Mouse (Mus musculus): ENCODE measurements at regions not wholly inside any gene's neighbourhood (a gene's known extent, or its start where the extent isn't known, plus 50 kb on each side); places are given as distances from the start of the nearest gene placed in this dataset.

DNA sequence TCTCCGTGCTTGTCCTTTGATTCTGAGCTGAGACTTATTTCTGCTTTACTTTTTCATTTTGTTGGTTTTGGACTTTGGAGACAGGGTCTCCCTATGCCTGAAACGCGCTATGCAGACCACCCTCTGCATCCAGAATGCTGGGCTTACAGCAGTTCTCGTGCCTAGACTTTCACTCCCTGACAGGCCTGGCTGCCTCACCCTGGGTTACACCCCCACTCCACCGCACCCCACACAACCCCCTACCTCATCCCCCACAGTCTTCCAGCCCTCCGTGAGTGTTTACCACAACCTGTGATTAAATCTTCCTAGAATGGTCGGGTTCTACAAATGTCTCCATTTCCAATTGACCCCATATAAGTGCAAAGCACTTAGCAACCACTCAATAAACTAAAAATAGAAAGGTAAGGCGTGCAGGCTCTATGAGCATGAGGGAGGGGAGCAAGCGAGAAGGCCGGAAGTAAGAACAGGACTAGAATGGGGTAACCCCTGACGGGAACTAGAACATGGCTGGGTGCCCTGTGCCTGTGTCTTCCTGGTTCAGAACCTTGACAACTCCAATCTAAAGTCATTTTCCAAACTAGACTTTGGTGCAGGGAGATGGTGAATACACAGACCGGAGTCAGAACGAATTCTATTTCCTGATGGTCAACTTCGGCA, 131.2 kb upstream of the Lef1 start:
- DNase-seq (ENCODE audit: low spot score in 2 of 2), result no peak

DNA sequence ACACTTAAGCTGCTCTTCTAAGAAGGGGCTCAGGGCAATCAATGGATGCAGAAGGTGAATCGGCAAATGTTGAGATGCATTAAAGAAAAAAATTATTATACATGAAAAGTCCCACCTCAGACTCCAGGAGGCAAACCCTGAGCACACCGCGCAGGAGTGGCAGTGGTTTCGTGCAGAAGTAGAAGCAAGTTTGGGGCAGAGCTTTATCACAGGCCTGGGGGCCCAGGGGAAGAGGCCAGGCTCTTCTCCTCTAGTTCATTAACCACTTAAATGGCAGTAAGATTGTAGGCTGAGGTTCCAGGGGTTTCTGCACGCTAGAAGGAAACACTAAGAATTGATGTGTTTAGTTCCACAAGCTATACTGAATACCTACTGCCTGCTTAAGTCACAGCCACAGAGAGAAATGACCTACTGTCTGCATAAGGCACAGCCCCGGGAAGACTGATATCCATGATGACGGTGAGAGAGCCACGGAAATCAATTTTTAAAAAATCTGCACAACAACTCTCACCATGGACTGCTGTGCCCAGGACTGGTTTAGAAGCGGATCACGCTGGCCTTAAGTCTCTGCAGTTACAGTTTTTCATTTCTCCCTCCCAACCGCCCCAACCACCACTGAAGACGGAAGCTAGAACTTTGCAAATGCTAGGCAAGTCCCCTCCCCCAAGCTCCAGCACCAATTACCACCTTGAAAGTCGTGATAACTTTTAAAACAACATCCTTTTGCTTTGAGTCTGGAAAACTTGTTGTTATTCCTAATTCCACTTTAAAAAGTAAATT, 132.2 kb upstream of the Lef1 start:
- no peak for DNase-seq (ENCODE audit: low spot score in 2 of 2)

DNA sequence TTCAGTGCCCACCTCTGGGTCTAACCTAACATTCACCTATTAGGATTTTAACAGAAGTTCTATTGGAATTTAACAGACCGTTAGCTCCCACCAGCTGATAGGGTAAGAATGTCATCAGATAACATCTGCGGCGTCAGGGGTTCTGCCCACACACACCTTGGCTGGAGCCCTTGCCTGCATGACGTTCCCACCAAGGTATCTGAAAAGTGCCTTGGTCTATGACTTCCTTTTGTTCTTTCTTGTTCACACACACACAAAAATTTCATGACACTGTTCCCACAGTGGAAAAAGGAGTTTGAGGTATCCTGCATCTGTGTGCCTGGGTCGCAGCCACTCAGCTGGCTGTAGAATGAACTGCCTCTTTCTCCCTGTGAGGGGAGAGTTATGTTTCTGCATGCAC, 134.1 kb upstream of the Lef1 start:
- no peak for DNase-seq (ENCODE audit: low spot score in 2 of 2)

DNA sequence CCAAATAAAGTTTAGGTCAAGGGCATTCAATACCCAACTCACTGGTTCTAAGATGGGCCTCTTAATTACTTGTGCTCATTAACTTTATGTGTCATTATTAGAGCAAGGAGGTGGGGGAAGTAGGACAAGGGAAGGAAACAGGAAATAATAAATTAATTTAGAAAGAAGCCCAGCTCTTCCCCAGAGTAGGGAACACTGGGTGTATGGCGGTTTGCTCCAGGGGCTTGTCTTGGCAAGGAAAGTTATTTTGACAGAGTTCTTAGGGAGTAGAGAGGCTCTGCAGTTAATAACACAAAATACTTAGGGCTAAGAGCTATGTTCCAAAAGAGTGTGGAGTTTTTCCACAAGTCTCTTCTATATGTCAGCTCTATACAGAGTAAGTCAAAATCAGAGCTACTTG, 135.0 kb upstream of the Lef1 start:
- no peak for DNase-seq (ENCODE audit: low spot score in 2 of 2)

DNA sequence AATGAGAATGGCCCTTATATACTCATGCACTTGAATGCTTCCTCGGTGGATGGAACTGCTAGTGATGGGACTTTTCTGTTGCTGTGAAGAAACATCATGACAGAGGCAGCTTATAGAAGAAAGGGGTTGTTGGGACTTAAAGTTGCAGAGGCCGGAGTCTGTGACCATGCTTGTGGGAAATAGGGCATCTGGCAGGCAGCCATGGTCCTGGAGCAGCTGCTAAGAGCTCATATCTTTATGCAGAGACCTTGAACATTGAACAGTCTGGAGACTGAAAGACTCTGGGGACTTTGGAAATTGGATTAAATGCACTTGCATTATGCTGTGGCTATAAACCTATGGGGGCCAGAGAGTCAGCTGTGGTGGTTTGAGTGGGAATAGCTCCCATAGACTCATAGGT, 138.1 kb upstream of the Lef1 start:
- DNase-seq (ENCODE audit: low spot score in 2 of 2), result no peak

DNA sequence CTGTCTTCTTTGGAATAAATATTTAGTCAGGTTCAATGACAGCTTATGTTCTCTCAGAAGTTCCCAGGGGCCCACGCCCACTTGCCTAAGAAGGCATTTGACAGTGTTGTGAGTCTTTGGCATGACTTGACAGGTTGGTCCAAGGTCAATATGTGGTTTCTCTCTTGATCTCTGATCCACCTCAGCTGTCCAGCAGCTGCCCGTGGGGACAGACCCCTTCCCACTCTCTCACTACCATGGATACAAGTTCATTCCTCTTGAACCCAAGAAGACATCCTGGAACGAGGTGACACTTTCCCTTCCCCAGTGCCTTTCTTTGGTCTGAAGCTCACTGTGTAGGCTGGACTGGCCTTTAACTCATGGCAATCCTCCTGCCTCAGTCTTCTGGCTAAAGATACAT, 145.0 kb upstream of the Lef1 start:
- no peak for DNase-seq (ENCODE audit: low spot score in 2 of 2)

DNA sequence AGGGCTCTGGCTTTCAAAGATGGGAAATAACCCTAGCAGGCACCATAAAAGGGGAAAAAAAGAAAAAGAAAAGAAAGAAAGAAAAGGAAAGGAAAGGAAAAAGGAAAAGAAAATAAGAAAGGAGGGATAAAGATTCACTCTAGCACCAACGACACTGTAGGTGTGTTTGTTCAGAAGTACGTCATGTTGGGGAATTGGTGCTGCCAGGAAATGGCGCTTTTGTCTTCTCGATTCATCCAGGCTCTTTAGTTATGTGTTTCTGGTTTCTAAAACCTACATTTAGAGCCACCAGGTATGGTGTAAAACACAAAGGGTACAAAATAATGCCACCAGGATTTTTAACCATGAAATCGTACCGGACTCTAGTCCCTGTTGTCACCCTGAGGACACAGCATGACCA, 146.2 kb upstream of the Lef1 start:
- DNase-seq (ENCODE audit: low spot score in 2 of 2), result no peak

DNA sequence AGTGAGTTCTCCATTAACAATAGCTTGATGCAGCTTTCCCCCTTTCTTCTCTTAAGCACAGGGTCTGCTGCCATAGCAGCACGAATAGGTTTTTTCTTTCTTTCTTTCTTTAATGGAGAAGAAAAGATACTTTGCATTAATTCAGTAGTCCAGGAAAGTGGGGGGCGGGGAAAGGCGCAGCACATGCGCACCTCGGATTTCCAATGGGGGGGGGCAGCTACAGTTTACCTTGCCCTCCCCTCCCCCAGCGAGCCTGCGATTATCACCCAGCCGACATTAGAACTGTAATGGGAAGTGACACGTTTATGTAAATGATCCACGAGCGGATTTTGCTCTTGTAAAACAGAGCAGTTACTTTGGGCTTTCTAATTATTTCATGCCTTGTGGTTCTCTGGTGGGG, 146.6 kb upstream of the Lef1 start:
- no peak for DNase-seq (ENCODE audit: low spot score in 2 of 2)

DNA sequence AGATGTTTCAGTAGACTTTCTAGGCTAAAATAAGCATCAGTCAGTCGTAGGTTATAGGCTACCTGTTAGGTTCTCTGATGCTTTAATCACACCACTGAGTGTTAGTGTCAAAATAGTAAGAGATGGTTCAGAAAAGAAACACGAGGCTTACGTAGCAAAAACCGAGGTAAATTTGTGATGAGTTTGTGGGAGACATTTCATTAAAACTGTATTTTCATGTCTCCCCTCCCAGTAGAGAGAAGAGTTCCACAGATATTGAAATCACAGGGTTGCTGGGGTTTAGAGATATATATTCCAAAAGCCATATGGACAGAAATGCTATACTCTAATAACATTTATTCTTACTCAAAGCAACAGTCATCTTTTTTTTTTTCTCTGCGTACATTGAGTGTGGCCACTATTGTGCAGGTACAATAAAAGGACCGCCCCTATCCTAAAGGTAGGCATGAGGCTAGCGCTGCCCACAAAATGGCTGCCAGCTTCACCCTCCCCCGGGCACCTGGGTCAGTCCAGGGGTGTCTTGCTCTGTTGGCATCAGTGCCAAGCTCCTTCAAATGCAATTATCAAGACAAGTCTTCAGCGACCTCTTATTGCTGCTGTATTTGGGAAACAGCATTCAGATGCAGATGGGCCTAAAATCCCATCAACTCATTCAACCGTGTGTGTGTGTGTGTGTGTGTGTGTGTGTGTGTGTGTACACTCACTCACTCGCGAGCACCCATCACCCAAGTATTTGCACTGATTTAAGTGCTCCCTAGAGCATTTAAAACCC, 147.4 kb upstream of the Lef1 start:
- no peak for DNase-seq (ENCODE audit: low spot score in 2 of 2)

DNA sequence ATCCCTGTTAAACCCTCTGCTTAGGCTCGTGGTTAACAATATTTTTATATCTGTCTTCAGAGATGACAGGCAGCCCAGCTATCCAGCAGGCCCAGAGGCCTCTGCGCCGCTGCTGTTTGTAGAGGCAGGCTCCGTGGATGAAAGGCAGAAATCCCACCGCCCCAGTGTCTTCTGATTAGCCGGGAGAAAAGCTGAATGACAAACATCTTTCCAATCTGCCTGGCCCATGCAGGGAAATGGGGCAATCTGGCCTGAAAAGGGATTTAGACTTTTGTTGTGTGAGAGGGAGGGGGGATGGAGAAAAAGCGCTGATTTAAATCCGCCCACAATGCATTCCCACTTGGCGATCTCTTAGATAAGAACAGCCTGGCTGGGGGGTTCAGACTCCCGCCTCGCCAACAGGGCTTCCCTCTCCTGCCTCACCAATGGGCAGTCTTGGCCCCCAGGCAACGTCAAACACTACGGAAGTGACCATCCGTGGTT, 148.1 kb upstream of the Lef1 start:
- DNase-seq (ENCODE audit: low spot score in 2 of 2), result no peak

DNA sequence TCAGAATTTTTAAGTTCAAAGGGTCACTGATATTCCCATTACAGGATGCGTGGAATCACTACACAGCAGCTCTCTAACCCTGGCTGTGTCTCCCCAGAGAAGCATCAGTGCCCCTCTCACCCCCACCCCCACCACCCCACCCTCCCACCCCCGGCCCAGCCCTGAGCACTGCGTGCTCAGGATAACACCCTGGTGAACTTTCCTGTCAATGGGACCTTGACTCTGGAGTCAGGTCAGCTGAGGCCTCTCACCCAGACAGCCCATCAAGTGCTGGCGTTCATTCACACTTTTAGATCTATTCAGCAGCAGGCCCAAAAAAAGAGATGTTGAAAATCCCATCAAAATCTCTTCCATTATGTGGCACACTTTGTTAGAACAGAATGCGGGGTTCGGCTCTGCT, 148.6 kb upstream of the Lef1 start:
- no peak for DNase-seq (ENCODE audit: low spot score in 2 of 2)

DNA sequence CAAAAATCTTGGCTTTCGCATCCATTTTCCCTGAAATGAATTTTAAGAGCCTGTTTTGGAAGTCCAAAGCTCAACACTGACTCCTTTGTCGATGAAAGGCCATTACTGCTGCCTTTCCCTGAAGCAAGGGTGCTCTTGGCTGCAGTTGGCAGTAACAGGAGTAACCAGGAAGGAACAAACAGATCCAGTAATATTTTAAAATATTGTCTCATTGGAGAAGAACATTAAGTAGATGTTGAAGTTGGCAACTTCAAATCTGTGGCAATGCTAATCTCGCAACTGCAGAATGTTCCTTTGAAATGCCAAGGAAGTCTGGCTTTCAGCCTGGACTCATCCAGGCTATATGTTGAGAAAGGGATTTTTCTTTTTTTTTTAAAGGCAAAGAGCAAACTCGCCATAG, 154.3 kb upstream of the Lef1 start:
- DNase-seq (ENCODE audit: low spot score in 2 of 2), result no peak

DNA sequence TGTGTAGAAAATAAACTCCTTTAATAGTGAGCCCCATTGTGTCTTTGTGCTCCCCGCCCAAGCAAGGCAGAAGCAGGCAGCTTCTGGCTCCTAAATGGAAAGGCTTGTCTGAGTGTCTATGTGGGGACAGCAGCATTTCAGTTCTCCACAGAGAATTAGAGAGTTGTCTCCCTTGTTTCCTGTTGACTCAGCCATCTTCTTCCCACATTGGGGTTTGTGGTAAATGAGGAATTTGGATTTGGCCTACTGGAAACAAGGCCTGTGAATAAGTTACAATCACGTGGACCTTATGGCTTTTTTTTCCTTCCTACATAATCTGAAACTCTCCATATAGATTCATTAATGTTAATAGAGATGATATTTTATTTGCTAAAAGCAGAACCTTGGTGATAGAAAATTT, 158.9 kb upstream of the Lef1 start:
- DNase-seq (ENCODE audit: low spot score in 2 of 2), result no peak

DNA sequence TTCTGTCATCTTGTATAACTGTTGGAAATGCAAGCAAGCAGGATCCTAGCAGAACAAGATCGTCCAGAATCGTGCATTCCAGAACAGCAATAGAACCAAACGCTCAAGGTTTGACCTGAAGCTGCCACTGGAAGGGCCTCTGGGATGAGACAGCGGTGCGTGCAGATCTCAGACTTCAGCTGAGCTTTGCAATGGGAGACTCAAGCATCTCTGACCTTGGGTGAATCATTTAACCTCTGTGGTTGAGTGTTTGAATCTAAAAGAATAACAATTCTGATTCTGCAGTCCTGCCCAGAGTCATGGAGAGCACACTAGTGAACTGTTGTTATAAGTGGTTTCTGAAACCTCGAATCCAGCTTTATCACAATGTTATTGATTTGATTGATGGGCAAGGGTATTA, 159.4 kb upstream of the Lef1 start:
- no peak for DNase-seq (ENCODE audit: low spot score in 2 of 2)

DNA sequence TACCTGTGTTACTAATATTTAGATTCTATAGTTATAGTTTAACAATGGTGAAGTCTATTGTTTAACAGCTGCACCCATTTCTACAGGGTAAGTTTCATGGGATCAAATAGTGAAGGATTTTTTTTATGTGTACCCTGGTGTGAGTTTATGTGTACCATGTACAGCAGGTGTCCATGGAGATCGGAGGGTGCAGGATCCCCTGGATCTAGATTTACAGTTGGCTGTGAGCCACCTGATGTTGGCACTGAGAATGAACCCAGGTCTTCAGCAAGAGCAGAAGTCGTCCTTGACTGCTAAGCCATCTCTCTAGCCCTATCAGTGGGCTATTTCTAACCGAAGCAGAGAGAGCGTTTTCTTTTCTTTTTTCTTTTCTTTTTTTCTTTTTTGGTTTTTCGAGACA, 162.4 kb upstream of the Lef1 start:
- no peak for DNase-seq (ENCODE audit: low spot score in 2 of 2)

DNA sequence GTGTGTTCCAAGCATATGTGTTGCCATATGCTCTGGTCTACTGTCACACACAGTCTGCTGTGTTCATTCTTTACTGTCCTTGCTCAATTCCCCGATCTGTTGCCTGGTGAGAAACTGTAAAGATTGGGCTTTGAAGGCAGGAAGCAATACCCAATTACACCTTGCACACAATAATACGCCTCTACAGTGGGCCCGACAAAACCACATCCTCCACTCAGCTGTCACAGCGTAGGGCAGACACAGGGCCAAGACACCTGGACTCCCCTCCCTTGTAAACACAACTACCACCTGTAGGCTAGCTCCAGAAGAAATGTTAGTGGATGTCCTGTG, 163.0 kb upstream of the Lef1 start:
- DNase-seq (ENCODE audit: low spot score in 2 of 2), result no peak

DNA sequence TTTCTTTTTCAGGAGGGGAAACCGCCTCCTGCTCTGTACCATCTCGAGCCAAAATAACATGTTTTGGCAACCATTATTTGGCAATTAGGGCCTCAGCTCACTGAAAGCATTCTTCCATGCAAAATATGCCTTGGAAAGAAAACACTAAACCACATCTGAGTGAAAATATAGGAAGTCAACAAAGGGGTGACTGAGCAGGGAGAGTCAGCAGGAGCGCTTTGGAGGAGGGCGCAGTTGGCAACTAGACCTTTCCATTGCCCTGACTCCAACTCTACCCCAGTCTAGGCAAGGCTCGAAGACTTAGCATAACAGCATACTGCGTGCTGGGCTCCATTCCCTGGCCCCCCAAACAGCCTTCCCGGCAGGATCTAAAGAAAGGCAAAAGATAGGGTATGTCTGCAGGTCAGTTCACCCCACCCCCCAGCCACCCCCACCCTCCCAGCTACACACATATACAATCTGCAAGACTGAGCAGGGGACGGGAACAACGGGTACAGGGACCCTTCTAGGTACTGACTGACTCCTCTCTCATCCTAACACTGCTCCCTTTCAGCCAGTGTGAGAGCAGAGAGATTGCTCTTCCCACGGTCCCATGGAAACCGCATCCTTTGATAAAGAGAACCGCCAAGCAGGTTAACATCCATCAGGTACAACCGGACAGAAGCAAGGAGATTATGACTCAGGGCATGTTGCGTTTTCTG, 163.5 kb upstream of the Lef1 start:
- no peak for DNase-seq (ENCODE audit: low spot score in 2 of 2)

DNA sequence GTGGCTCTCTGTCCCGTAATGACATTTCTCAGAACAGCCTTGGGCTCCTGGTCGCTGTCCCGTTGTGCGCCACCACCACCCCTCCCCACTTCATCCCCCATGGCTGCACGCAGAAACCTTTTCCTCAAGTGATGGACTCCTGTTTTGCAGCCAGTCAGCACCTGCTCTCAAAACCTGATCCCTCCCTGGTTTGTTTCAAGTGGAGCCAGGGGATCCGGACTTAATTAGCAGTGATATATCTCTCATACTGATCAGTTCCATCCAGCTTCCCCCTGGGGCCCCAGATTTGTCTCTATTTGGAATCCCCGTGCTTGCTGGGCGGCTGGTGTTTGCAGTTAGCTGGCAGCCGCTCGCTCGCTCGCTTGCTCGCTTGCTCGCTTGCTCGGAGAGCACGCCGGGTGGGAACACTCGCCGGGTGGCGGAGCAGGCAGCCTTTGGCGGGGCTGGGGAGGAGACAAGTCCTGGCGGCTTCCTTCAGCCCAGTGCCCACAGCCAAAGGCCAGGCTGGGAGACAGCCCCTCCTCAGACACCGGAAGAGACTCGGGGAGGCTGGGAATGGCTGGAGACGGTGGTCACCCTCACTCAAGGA, 164.3 kb upstream of the Lef1 start:
- no peak for DNase-seq (ENCODE audit: low spot score in 2 of 2)

DNA sequence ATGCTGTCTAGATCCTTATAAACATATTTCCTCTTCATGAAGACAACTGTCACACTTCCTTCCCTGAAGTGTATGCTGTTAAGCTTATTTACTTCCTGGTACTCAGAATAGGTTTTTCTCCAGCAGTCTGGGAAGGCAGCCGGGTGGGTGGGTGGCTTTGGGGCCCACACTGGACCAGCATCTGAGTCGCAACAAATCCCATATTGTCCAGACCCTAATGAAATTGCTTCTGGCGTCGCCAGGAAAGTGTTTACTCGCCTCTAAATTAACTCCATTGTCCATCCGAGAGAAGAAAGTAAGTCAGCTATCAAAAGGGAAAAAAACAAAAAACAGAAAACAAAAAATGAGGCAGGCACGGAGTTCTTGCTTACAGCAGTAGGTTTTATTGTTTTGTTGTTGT, 164.9 kb upstream of the Lef1 start:
- DNase-seq (ENCODE audit: low spot score in 2 of 2), result no peak

DNA sequence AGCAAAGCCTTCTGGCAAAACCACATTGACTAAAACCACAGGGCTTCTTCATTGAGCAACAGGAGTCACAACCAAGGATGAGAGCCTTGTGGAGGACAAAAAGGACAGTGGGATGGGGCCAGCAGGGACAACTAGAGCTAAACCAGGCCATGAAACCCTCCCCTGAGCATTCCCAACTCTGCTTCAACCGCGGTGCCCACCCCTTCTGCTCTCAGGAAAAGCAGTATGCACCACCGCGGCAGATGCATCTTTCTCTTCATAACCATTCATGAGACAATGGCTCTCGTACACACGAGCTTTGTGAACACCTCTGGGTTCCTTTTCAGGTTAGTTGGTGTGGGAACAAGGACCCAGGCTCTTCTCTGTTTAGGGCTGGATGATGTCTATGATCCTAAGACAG, 166.0 kb upstream of the Lef1 start:
- no peak for DNase-seq (ENCODE audit: low spot score in 2 of 2)

DNA sequence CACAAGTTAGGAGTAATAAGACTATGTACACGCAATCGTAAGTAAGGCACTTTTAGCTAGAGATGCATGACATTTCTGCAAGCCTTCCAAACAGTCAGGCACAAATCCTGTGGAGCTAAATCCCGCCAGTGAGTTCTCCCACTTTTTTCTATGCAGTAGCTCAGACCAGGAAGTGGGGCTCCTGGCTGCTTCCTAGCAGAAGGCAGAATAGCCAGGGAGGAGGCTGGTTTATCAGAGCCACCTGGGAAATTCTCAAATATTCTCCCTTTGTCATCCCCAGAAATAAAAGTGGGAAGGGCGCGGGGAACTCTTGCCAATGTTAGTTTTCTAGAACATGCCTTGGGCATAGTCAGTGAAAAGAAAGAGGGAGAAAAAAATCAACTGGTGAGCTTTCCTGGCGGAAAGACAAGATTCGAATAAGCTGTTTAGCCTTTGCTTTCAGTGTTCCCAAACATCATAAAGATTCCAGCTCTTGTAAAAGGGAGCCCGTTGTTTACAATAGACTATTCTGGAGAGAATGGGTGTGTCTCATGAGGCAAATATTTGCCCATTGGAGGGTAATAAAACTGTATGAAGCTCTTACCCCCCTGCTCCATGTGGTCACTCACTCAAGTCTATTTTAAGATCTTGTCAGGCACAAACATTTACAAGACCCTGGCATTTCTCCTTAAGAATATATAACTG, 167.2 kb upstream of the Lef1 start:
- DNase-seq (ENCODE audit: low spot score in 2 of 2), result no peak
